Mouse (Mus musculus) cortical plate, adult 2 months (tissue): Measurements from ENCODE around the gene Slc35b2.

Experiments used
- CTCF ChIP-seq: fragments of 200-500 bp; IDR thresholded peaks from 2 replicates; pipeline ENCODE4 v1.5.1; 2011; ENCODE audit warnings: mild to moderate bottlenecking, control low read depth, low read length; ENCODE audit not compliant: insufficient read depth; ENCODE audit errors: extremely low read depth
- POLR2A ChIP-seq: fragments of 200-500 bp; IDR thresholded peaks from 2 replicates; pipeline ENCODE4 v1.6.1; 2011; ENCODE audit warnings: mild to moderate bottlenecking, low read length, control low read depth; ENCODE audit not compliant: insufficient read depth; ENCODE audit errors: extremely low read depth

DNA sequence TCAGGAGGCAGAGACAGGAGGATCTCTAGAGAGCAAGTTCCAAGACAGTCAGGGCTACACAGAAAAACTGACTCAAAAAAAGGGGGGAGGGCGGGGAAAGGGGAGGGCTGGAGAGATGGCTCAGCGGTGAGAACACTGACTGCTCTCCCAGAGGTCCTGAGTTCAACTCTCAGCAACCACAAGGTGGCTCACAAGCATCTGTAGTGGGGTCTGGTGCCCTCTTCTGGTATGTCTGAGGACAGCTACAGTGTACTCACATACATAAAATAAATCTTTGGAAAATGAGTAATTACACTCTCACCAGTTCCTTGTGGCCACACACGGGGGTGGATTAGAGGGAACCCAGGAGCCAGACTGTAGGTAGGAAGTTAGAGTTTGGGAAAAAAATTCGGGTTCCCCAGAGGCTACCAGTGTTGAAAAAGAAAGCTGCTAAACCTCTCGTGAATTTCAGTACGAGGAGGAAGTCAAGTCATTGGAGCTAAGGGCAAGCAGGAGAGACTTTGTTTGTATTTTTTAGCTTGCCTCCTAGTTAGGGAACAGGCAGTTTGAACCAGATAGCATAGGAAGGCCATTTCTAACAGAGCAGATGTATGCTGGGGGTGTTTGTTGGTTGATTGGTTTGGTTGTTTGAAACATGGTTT is 19.2 kb downstream of the Slc35b2 start:
- peak; percentile 49 for TF ChIP-seq CTCF
- no peak for TF ChIP-seq POLR2A
